Mouse (Mus musculus) intestine, embryonic 16.5 days (tissue): ENCODE results near the gene Top2a. TPM values are rescaled to one million over a fixed set of nuclear protein-coding genes. Genes with fewer than 3 reads are reported as not detected.
"Not testable (repeated sequence)": the region's sequence is repeated elsewhere in the genome, so short reads cannot be mapped to it uniquely, and the experiment has no call there.

Experiments used
- ATAC-seq: fragments of 200-750 bp; cut with Nextera tagmentation; 2 replicates; pipeline ENCODE4 v1.8.0; 2017; ENCODE audit warnings: moderate TSS enrichment, moderate library complexity
- H3K27ac ChIP-seq: fragments of 300-500 bp; sonication (generic); 2 replicates; pipeline ENCODE4 v1.5.1; 2014; ENCODE audit warnings: mild to moderate bottlenecking, low read length
- H3K27me3 ChIP-seq: fragments of 300-500 bp; sonication (generic); replicated peaks from 2 replicates; pipeline ENCODE4 v1.6.1; 2014; ENCODE audit warnings: low read length, control low read depth, mixed read lengths; ENCODE audit not compliant: control insufficient read depth, insufficient read depth
- H3K36me3 ChIP-seq: fragments of 300-500 bp; sonication (generic); 2 replicates; pipeline ENCODE4 v1.6.1; 2014; ENCODE audit warnings: low read length, control low read depth; ENCODE audit not compliant: control insufficient read depth, insufficient read depth
- H3K4me1 ChIP-seq: fragments of 300-500 bp; sonication (generic); 2 replicates; pipeline ENCODE4 v1.6.1; 2014; ENCODE audit warnings: low read length, control low read depth, mixed read lengths; ENCODE audit not compliant: control insufficient read depth, insufficient read depth
- H3K4me2 ChIP-seq: fragments of 300-500 bp; sonication (generic); 2 replicates; pipeline ENCODE4 v1.6.1; 2014; ENCODE audit warnings: low read depth, low read length, control low read depth
- H3K4me3 ChIP-seq: fragments of 300-500 bp; sonication (generic); 2 replicates; pipeline ENCODE4 v1.5.1; 2014; ENCODE audit warnings: mild to moderate bottlenecking, low read length
- H3K9ac ChIP-seq: fragments of 300-500 bp; sonication (generic); 2 replicates; pipeline ENCODE4 v1.6.1; 2014; ENCODE audit warnings: low read depth, low read length
- H3K9me3 ChIP-seq: fragments of 300-500 bp; sonication (generic); 2 replicates; pipeline ENCODE4 v1.6.1; 2016; ENCODE audit warnings: low read length, control low read depth; ENCODE audit not compliant: control insufficient read depth
- WGBS: fragments of 180-500 bp; shearing (Covaris S2); extraction: QIAGEN DNeasy Blood & Tissue Kit; methylation state at CpG from one replicate; pipeline ENCODE4 v1.1.7; 2014; 5-methylcytosine and 5-hydroxymethylcytosine counted together
- polyA plus RNA-seq: library from polyadenylated mRNA; unstranded; fragments of >200 nt; fragmentation: Nextera tagmentation; extraction: Ambion mirVana; gene quantifications from 2 replicates; pipeline ENCODE4 v1.2.1, GENCODE M21; 2015

Gene Top2a
- polyA plus RNA-seq, 1 experiment from 2014 or later = 149 TPM

GRCm38 (mm10) chr11:98998776-98999175, 25.2 kb downstream of the Top2a start:
- Histone ChIP-seq H3K27me3 (no peaks in the 10 kb centered on the region), H3K27ac (no peak overlapping the region), H3K9ac (no peak overlapping the region), H3K4me3 (no peak overlapping the region), H3K9me3 (no peaks in the 10 kb centered on the region), H3K4me2 (no peak overlapping the region), H3K4me1 (no peaks in the 10 kb centered on the region), H3K36me3 (peaks cover 39% of the 10 kb centered on the region)
- no peak for ATAC-seq

GRCm38 (mm10) chr11:98997659-98998058, 26.3 kb downstream of the Top2a start:
- ATAC-seq = no peak
- H3K4me1 ChIP-seq = no peaks in the 10 kb centered on the region
- no peak overlapping the region for H3K9ac ChIP-seq
- no peak overlapping the region for H3K27ac ChIP-seq
- H3K36me3 ChIP-seq = peaks cover 39% of the 10 kb centered on the region
- no peak overlapping the region for H3K4me2 ChIP-seq
- WGBS = 74% methylated on average over 4 of the region's 4 CpGs
- H3K4me3 ChIP-seq = no peak overlapping the region
- no peaks in the 10 kb centered on the region for H3K27me3 ChIP-seq
- H3K9me3 ChIP-seq = no peaks in the 10 kb centered on the region

DNA sequence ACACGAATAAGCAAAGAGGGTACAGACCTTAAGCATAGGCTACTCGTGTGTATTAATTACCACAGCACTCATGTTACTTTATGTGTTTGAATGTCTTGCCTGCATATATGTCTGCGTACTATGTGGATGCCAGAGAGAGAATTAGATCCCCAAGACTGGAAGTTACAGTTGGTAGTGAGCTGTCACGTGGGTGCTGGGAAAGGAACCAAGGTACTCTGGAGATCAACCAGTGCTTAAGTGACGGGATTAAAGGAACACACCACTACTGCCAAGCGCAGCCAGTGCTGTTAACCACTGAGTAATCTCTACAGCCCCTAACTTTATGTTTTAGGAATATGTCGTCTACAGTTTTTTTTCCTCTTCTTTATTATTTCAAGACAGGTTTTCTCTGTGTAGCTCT, 28.0 kb downstream of the Top2a start:
- H3K9ac ChIP-seq = no peak overlapping the region
- H3K36me3 ChIP-seq = peaks cover 35% of the 10 kb centered on the region
- no peak overlapping the region for H3K4me2 ChIP-seq
- WGBS = 93% methylated on average over 7 of the region's 7 CpGs
- no peak for ATAC-seq
- H3K9me3 ChIP-seq = no peaks in the 10 kb centered on the region
- H3K4me1 ChIP-seq = no peaks in the 10 kb centered on the region
- no peak overlapping the region for H3K4me3 ChIP-seq
- no peaks in the 10 kb centered on the region for H3K27me3 ChIP-seq
- H3K27ac ChIP-seq = no peak overlapping the region

DNA sequence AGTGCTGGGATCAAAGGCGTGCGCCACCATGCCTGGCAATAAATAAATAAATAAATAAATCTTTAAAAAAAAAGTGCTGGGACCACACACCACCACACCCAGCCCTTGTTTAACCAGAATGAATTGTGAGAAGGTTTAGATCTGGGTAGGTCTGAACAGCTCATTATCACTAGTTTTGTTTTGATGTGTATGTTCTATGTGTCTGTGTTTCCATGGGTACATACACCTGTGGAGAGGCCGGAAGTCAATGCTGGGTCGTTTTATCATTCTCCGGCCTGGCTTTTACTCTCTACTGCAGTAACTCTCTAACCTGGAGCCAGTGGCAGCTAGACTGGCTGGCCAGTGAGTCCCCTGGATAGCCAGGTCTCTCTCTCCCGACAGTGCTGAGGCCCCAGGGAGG, 33.1 kb downstream of the Top2a start:
- H3K27me3 ChIP-seq = no peaks in the 10 kb centered on the region
- peaks cover 13% of the 10 kb centered on the region for H3K36me3 ChIP-seq
- H3K4me3 ChIP-seq = no peak overlapping the region
- no peak for ATAC-seq
- H3K27ac ChIP-seq = no peak overlapping the region
- 81% methylated on average over 6 of the region's 6 CpGs for WGBS
- no peak overlapping the region for H3K9ac ChIP-seq
- no peak overlapping the region for H3K4me2 ChIP-seq
- H3K4me1 ChIP-seq = no peaks in the 10 kb centered on the region
- H3K9me3 ChIP-seq = no peaks in the 10 kb centered on the region

DNA sequence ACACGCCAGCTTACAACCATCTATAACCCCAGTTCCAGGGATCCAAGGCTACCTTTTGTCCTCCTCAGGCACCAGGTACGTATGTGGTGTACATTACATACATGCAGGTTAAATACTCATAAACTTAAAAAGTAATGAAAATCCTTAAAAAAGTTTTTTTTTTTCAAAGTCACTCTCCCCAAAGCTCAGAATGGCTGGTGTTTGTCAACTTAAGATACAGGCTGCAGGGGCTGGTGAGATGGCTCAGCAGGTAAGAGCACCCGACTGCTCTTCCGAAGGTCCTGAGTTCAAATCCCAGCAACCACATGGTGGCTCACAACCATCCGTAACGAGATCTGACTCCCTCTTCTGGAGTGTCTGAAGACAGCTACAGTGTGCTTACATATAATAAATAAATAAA, 35.7 kb downstream of the Top2a start:
- 88% methylated on average over 6 of the region's 6 CpGs for WGBS
- H3K4me3 ChIP-seq, ATAC-seq, H3K4me2 ChIP-seq, H3K27ac ChIP-seq, H3K9me3 ChIP-seq, H3K27me3 ChIP-seq, H3K4me1 ChIP-seq, H3K9ac ChIP-seq, H3K36me3 ChIP-seq: not testable (repeated sequence)

DNA sequence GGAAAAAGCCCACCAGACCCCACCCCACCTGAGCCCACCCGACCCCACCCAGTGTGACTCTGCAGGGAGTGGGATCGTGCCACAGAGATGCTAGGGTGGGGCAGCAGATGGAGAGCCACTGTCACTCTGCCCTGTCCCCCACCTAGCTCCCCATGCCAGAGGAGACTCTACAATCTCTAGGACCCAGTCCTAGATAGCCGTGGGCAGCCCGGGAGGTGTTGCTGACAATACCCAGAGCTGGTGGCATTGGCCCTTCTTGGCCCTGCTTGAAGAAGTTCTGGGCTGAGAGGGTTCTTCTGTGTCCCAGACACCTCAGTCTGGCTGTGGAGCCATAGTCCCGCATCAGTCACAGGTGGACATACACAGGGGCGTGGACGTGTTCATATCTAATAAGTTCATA, 38.4 kb downstream of the Top2a start:
- ATAC-seq = no peak
- no peak overlapping the region for H3K9ac ChIP-seq
- no peaks in the 10 kb centered on the region for H3K9me3 ChIP-seq
- no peak overlapping the region for H3K27ac ChIP-seq
- no peak overlapping the region for H3K4me3 ChIP-seq
- 0 out of 2 replicates have a peak, but pooled peaks cover 9% of the 10 kb centered on the region for H3K27me3 ChIP-seq
- WGBS = 88% methylated on average over 7 of the region's 7 CpGs
- H3K4me2 ChIP-seq = no peak overlapping the region
- H3K36me3 ChIP-seq = no peaks in the 10 kb centered on the region
- peaks cover 6% of the 10 kb centered on the region for H3K4me1 ChIP-seq

- no peaks in the 10 kb centered on the region for H3K36me3 ChIP-seq
- peaks cover 6% of the 10 kb centered on the region for H3K4me1 ChIP-seq
- H3K4me2 ChIP-seq = no peak overlapping the region
- no peak overlapping the region for H3K9ac ChIP-seq
- 50% methylated on average over 8 of the region's 8 CpGs for WGBS
- no peak overlapping the region for H3K27ac ChIP-seq
- H3K4me3 ChIP-seq = no peak overlapping the region
- H3K9me3 ChIP-seq = no peaks in the 10 kb centered on the region
- no peak for ATAC-seq
- 0 out of 2 replicates have a peak, but pooled peaks cover 9% of the 10 kb centered on the region for H3K27me3 ChIP-seq
Observed at GRCm38 (mm10) chr11:98983551-98983950, 40.4 kb downstream of the Top2a start.

DNA sequence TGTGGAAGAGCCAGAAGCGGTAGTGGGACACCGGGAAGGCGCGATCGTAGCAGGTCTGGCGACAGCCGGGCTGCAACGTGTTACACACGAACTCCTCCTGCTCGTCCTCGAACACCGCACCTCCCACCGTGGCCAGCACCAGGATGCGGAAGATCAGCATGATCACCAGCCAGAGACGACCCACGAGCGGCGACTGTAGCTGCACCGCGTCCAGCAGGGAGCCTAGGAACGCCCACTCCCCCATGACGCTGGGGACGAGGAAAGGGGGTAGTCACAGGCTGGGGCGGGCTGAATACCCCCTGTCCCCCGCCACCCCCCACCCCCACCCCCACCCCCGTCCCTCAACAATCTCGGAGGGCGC, 41.2 kb downstream of the Top2a start, which contains the start of gene Gjd3:
Gjd3 (minus strand) TSS at position 244 of the 361 bp plus-strand sequence.
- Histone ChIP-seq H3K9ac (peak within 1 kb of the TSS; percentile 64), H3K36me3 (no peaks in the 10 kb centered on the region), H3K4me2 (peak within 1 kb of the TSS; percentile 97), H3K27me3 (0 out of 2 replicates have a peak, but pooled peaks cover 9% of the 10 kb centered on the region), H3K27ac (no peak within 1 kb of the TSS), H3K9me3 (no peaks in the 10 kb centered on the region), H3K4me1 (peaks cover 6% of the 10 kb centered on the region), H3K4me3 (peak within 1 kb of the TSS; percentile 63)
- 3% methylated on average over 28 of the region's 28 CpGs for WGBS
- ATAC-seq = no peak; the same call in 1 of the 2 replicates

DNA sequence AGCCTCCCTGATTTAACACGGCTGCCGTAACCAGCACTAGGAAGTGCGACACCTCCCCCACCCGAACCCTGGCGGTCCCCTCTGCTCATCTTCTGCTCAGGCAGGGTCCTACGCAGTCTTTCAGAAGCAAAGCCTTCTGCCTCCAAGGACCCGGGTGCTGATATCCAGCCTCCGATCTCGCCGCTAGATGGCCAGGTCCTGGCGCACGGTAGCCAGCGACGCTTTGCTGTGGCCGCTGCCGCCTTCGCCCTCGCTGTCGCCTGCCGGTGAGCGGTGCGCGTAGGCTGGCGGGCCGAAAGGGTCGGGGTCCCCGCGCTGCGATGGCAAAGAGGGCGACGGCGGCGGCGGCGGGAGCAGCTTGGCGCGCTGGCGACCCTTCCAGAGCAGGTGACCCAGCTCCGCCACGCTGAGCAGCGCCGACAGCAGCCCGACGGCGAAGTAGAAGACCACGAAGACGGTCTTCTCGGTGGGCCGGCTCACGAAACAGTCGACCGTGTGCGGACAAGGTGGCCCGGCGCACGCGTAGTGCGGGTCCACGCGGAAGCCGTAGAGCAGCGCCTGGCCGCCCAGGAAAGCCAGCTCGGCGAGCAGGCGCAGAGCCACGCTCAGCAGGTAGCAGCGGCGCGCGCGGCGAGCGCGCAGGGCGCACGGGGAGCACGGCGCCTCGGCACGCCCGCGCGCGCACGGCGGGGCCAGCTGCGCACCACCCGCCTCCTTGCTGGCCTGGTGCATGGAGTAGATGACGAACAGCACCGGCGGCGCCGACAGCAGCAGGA, 41.8 kb downstream of the Top2a start:
- Histone ChIP-seq H3K4me1 (peaks cover 6% of the 10 kb centered on the region), H3K4me3 (peak overlapping the region; percentile 63), H3K36me3 (no peaks in the 10 kb centered on the region), H3K27ac (no peak overlapping the region), H3K9ac (peak overlapping the region; percentile 64), H3K27me3 (0 out of 2 replicates have a peak, but pooled peaks cover 9% of the 10 kb centered on the region), H3K9me3 (no peaks in the 10 kb centered on the region), H3K4me2 (peak overlapping the region; percentile 97)
- under 1% methylated on average over 94 of the region's 94 CpGs for WGBS
- ATAC-seq = peak; percentile 83
